Mouse (Mus musculus) lung, embryonic 15.5 days (tissue): Measurements from ENCODE around the gene Nxpe2. TPM values are rescaled to one million over a fixed set of nuclear protein-coding genes. Genes with fewer than 3 reads are reported as not detected.

Source experiments
- ATAC-seq: fragments of 200-750 bp; cut with Nextera tagmentation; 2 replicates; pipeline ENCODE4 v1.8.0; 2017; ENCODE audit warnings: moderate number of reproducible peaks, borderline replicate concordance; ENCODE audit not compliant: low FRiP score, low TSS enrichment; ENCODE audit errors: extremely low read depth
- H3K27ac ChIP-seq: fragments of 300-500 bp; sonication (generic); 2 replicates; pipeline ENCODE4 v1.5.1; 2015; ENCODE audit warnings: moderate library complexity, mild to moderate bottlenecking, inconsistent platforms
- H3K27me3 ChIP-seq: fragments of 300-500 bp; sonication (generic); 2 replicates; pipeline ENCODE4 v1.6.1; 2015; ENCODE audit warnings: inconsistent platforms
- H3K36me3 ChIP-seq: fragments of 300-500 bp; sonication (generic); 2 replicates; pipeline ENCODE4 v1.6.1; 2015; ENCODE audit warnings: inconsistent platforms
- H3K4me1 ChIP-seq: fragments of 300-500 bp; sonication (generic); 2 replicates; pipeline ENCODE4 v1.6.1; 2015; ENCODE audit warnings: inconsistent platforms
- H3K4me2 ChIP-seq: fragments of 300-500 bp; sonication (generic); 2 replicates; pipeline ENCODE4 v1.6.1; 2015; ENCODE audit warnings: inconsistent platforms, mild to moderate bottlenecking, moderate library complexity
- H3K4me3 ChIP-seq: fragments of 300-500 bp; sonication (generic); 2 replicates; pipeline ENCODE4 v1.5.1; 2015; ENCODE audit warnings: mild to moderate bottlenecking, inconsistent platforms
- H3K9ac ChIP-seq: fragments of 300-500 bp; sonication (generic); 2 replicates; pipeline ENCODE4 v1.6.1; 2015; ENCODE audit warnings: inconsistent platforms
- H3K9me3 ChIP-seq: fragments of 300-500 bp; sonication (generic); 2 replicates; pipeline ENCODE4 v1.6.1; 2016; ENCODE audit warnings: inconsistent platforms
- WGBS: fragments of 180-500 bp; shearing (Covaris S2); methylation state at CpG from one replicate; pipeline ENCODE4 v1.1.7; 2015; 5-methylcytosine and 5-hydroxymethylcytosine counted together
- polyA plus RNA-seq: library from polyadenylated mRNA; unstranded; fragments of >200 nt; fragmentation: Nextera tagmentation; extraction: Ambion mirVana; gene quantifications from 2 replicates; pipeline ENCODE4 v1.2.1, GENCODE M21; 2015

Gene Nxpe2
- polyA plus RNA-seq, 1 experiment from 2014 or later, result 0.97 TPM

DNA sequence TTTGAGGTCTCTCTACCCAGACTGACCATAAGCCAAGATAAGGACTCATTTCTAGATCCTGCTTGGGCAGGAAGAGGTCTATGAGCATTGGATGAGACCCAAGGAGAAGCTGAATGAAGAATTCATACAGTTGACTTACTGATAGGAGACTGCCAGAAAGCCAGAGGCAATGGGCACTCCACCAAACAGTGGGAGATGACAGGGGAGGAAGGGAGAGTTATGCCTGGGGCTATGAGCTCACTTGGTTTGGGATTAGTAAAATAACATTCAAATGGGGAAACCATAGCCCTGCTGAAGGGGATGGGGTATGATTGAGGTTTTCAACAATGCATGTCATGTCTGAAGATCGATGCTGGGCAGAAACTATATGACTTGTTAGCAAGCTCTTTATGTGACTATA lies 63.0 kb downstream of the Nxpe2 start:
- WGBS, result 98% methylated on average over 1 of the region's 1 CpGs

DNA sequence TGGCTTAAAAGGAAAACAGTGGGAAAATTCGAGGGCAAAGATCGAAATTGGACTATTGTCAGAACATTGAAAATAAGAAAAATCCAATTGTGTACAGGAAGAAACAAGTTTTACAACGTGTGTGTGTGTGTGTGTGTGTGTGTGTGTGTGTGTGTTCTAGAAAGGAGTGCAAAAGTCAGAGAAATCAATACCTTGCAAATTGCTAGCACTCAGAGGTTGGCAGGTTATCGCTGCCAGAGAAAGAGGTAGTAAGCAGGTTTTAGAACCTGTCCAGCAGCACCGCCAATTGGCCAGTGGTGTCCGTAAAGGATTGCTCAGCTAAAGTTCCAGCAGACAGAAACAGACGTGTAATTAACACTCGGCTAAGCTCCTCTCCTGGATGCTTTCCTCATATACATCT lies 69.0 kb downstream of the Nxpe2 start:
- H3K27me3 ChIP-seq, result no peaks in the 10 kb centered on the region
- no peaks in the 10 kb centered on the region for H3K9me3 ChIP-seq
- H3K4me3 ChIP-seq, result no peak overlapping the region
- no peak overlapping the region for H3K4me2 ChIP-seq
- WGBS, result 81% methylated on average over 8 of the region's 8 CpGs
- H3K27ac ChIP-seq, result no peak overlapping the region
- no peak overlapping the region for H3K9ac ChIP-seq
- H3K36me3 ChIP-seq, result no peaks in the 10 kb centered on the region
- H3K4me1 ChIP-seq, result no peaks in the 10 kb centered on the region
- no peak for ATAC-seq

More for the DNA sequence above, 63.0 kb downstream of the Nxpe2 start:
- no peaks in the 10 kb centered on the region for H3K9me3 ChIP-seq
- no peak overlapping the region for H3K4me2 ChIP-seq
- no peak overlapping the region for H3K4me3 ChIP-seq
- no peaks in the 10 kb centered on the region for H3K27me3 ChIP-seq
- H3K36me3 ChIP-seq, result no peaks in the 10 kb centered on the region
- no peak overlapping the region for H3K9ac ChIP-seq
- ATAC-seq, result no peak
- no peaks in the 10 kb centered on the region for H3K4me1 ChIP-seq
- no peak overlapping the region for H3K27ac ChIP-seq

GRCm38 (mm10) chr9:48276831-48277230 lies 76.4 kb downstream of the Nxpe2 start:
- Histone ChIP-seq H3K27me3 (no peaks in the 10 kb centered on the region), H3K4me2 (peak overlapping the region; percentile 20; the same call in 1 of the 2 replicates), H3K9ac (no peak overlapping the region), H3K36me3 (no peaks in the 10 kb centered on the region), H3K4me3 (no peak overlapping the region), H3K4me1 (peaks cover 4% of the 10 kb centered on the region; the same call in 1 of the 2 replicates), H3K9me3 (no peaks in the 10 kb centered on the region), H3K27ac (no peak overlapping the region)
- WGBS, result 83% methylated on average over 15 of the region's 15 CpGs
- no peak; the same call in 1 of the 2 replicates for ATAC-seq

Other genes with a start within 250 kb of the Nxpe2 start
- gene Nxpe4, start 191.4 kb downstream of the Nxpe2 start, polyA plus RNA-seq, result 6.7 and 7.1 TPM in 2 replicates
- 112 and 119 TPM in 2 replicates for gene Rexo2, start 127.2 kb upstream of the Nxpe2 start, polyA plus RNA-seq
- 127 and 130 TPM in 2 replicates for gene Rbm7, start 141.8 kb upstream of the Nxpe2 start, polyA plus RNA-seq
- gene Gm5617, start 142.0 kb upstream of the Nxpe2 start, polyA plus RNA-seq, result 29.6 and 30.2 TPM in 2 replicates